17 mouse cellular contexts compared by ENCODE assay signal in genomic region chr13:29486709-29487108, GRCm38 (mm10).
DNase-seq lines count a peak whose midpoint lies in the region; ATAC-seq lines count a peak whose summit lies in the region.
"Had no signal": no experiment of that assay in that cellular context is flagged by ENCODE, and none has a peak within 500 bp of the region (broad histone marks: within the 10 kb centered on the region; RNA-seq: fewer than 3 reads in every experiment).

No protein-coding gene starts in this region.

- H3K27me3 ChIP-seq in midbrain, embryonic 10.5 days (ENCODE audit: low read depth, poor library complexity, severe bottlenecking), result no peaks in the 10 kb centered on the region
- H3K27me3 ChIP-seq in midbrain, embryonic 15.5 days (replicated peaks), result no peaks in the 10 kb centered on the region
- no peaks in the 10 kb centered on the region for H3K27me3 ChIP-seq in forebrain, embryonic 14.5 days (replicated peaks; ENCODE audit: control insufficient read depth, insufficient read depth, low read length)
- H3K27me3 ChIP-seq: embryonic facial prominence, embryonic 12.5 days; heart, embryonic 13.5 days; hindbrain, embryonic 15.5 days; megakaryocyte, embryonic 14.5 days had no signal

- ATAC-seq in midbrain, embryonic 15.5 days (replicated peaks), result no peak
- peak; percentile 62 for ATAC-seq in forebrain, embryonic 14.5 days

- intact Hi-C loops in left cerebral cortex, postnatal 4 days (cut with DNase I), result no loop called here

- DNase-seq in embryo, embryonic 10 days (ENCODE audit: low spot score), result peak; percentile 13
- no peak for DNase-seq in embryo, embryonic 9.5 days (ENCODE audit: extremely low spot score)
- no peak for DNase-seq in midbrain, embryonic 10.5 days (ENCODE audit: low spot score)
- DNase-seq in forebrain, embryonic 14.5 days (ENCODE audit: low spot score), result peak; percentile 62
- peak; percentile 14 for DNase-seq in retina, postnatal 1 day
- no peak for DNase-seq in cerebellum, postnatal 10 days
- DNase-seq in left cerebral cortex, postnatal 4 days, result no peak
- DNase-seq: cerebellum, adult 8-10 months; gastrocnemius, postnatal 36 days; kidney, adult 9 months; layer of hippocampus, adult 9-11 months had no signal

- no peak overlapping the region for H3K4me2 ChIP-seq in midbrain, embryonic 15.5 days
- no peak overlapping the region for H3K4me2 ChIP-seq in forebrain, embryonic 14.5 days (ENCODE audit: low read length)
- H3K4me2 ChIP-seq: embryonic facial prominence, embryonic 12.5 days; heart, embryonic 13.5 days; hindbrain, embryonic 15.5 days; liver, embryonic 11.5 days had no signal

- no peaks in the 10 kb centered on the region for H3K36me3 ChIP-seq in midbrain, embryonic 10.5 days
- H3K36me3 ChIP-seq in midbrain, embryonic 15.5 days (replicated peaks), result no peaks in the 10 kb centered on the region
- H3K36me3 ChIP-seq in forebrain, embryonic 14.5 days (ENCODE audit: control insufficient read depth, insufficient read depth, low read length), result no peaks in the 10 kb centered on the region
- H3K36me3 ChIP-seq: embryonic facial prominence, embryonic 12.5 days; heart, embryonic 13.5 days; hindbrain, embryonic 15.5 days had no signal

- no peaks in the 10 kb centered on the region for H3K9me3 ChIP-seq in midbrain, embryonic 10.5 days (replicated peaks)
- no peaks in the 10 kb centered on the region for H3K9me3 ChIP-seq in midbrain, embryonic 15.5 days
- no peaks in the 10 kb centered on the region for H3K9me3 ChIP-seq in forebrain, embryonic 14.5 days (replicated peaks; ENCODE audit: control insufficient read depth, low read length)
- H3K9me3 ChIP-seq: embryonic facial prominence, embryonic 12.5 days; heart, embryonic 13.5 days; hindbrain, embryonic 15.5 days; megakaryocyte, embryonic 14.5 days had no signal

- H3K4me1 ChIP-seq in midbrain, embryonic 10.5 days, result peaks cover 10% of the 10 kb centered on the region
- H3K4me1 ChIP-seq in midbrain, embryonic 15.5 days, result no peaks in the 10 kb centered on the region; the same call in 1 of the 2 replicates
- H3K4me1 ChIP-seq in forebrain, embryonic 14.5 days (ENCODE audit: control insufficient read depth, insufficient read depth, low read length), result peaks cover 5% of the 10 kb centered on the region
- H3K4me1 ChIP-seq: heart, embryonic 13.5 days; megakaryocyte, embryonic 14.5 days had no signal

- no peak overlapping the region for H3K4me3 ChIP-seq in midbrain, embryonic 10.5 days
- H3K4me3 ChIP-seq in midbrain, embryonic 15.5 days, result no peak overlapping the region
- no peak overlapping the region for H3K4me3 ChIP-seq in forebrain, embryonic 14.5 days (ENCODE audit: low read depth, low read length)
- H3K4me3 ChIP-seq: embryonic facial prominence, embryonic 12.5 days; heart, embryonic 13.5 days; hindbrain, embryonic 15.5 days; megakaryocyte, embryonic 14.5 days had no signal

- H3K27ac ChIP-seq in midbrain, embryonic 10.5 days (replicated peaks), result 0 out of 2 replicates have a peak overlapping the region, but pooled peaks have one; percentile 14
- H3K27ac ChIP-seq in midbrain, embryonic 15.5 days, result no peak overlapping the region
- no peak overlapping the region for H3K27ac ChIP-seq in forebrain, embryonic 14.5 days (ENCODE audit: low read depth, low read length)
- H3K27ac ChIP-seq: embryonic facial prominence, embryonic 12.5 days; heart, embryonic 13.5 days; hindbrain, embryonic 15.5 days had no signal

- WGBS in midbrain, embryonic 10.5 days, result 71% methylated on average over 3 of the region's 3 CpGs
- 57% methylated on average over 3 of the region's 3 CpGs for WGBS in midbrain, embryonic 15.5 days
- 42% methylated on average over 3 of the region's 3 CpGs for WGBS in forebrain, embryonic 14.5 days

- no peak overlapping the region for H3K9ac ChIP-seq in midbrain, embryonic 15.5 days
- H3K9ac ChIP-seq in forebrain, embryonic 14.5 days (ENCODE audit: low read length), result no peak overlapping the region
- H3K9ac ChIP-seq: embryonic facial prominence, embryonic 12.5 days; heart, embryonic 13.5 days; hindbrain, embryonic 15.5 days had no signal

Comparison
In these comparisons a context has a peak if more than half of its experiments do, and no peak if none do; other contexts are left out.
1. DNase-seq: peak in embryo, embryonic 10 days (single experiment), forebrain, embryonic 14.5 days (single experiment) and retina, postnatal 1 day (single experiment); none in embryo, embryonic 9.5 days (single experiment), midbrain, embryonic 10.5 days (single experiment), cerebellum, postnatal 10 days (0 of 2) and left cerebral cortex, postnatal 4 days (single experiment).